Mouse (Mus musculus): ENCODE results near the gene Ptgs2. TPM values are rescaled to one million over a fixed set of nuclear protein-coding genes. Genes with fewer than 3 reads are reported as not detected.

Gene Ptgs2
- polyA plus RNA-seq, 1 experiment = 4.0 TPM

GRCm38 (mm10) chr1:150135350-150135749 is 35.5 kb downstream of the Ptgs2 start:
- Histone ChIP-seq H3K27ac (ENCODE audit: insufficient read depth, low read length) (no peak overlapping the region), H3K9ac (ENCODE audit: low read depth, poor library complexity, severe bottlenecking) (no peak overlapping the region), H3K4me1 (ENCODE audit: control insufficient read depth, insufficient read depth, low read length) (no peaks in the 10 kb centered on the region), H3K36me3 (ENCODE audit: control insufficient read depth, insufficient read depth, low read length, poor library complexity, severe bottlenecking) (no peaks in the 10 kb centered on the region), H3K9me3 (replicated peaks; ENCODE audit: control insufficient read depth, insufficient read depth, low read length, poor library complexity, severe bottlenecking) (no peaks in the 10 kb centered on the region), H3K4me3 (ENCODE audit: low read depth, low read length) (no peak overlapping the region), H3K27me3 (ENCODE audit: control insufficient read depth, insufficient read depth, low read length, poor library complexity, severe bottlenecking) (no peaks in the 10 kb centered on the region)
- no peak for TF ChIP-seq CTCF (IDR thresholded peaks at IDR 0.05; ENCODE audit: low read depth, low read length)
- TF ChIP-seq EP300 (IDR thresholded peaks at IDR 0.05; ENCODE audit: insufficient read depth, low read depth, low read length) = no peak
- no peak for TF ChIP-seq POLR2A (IDR thresholded peaks at IDR 0.05; ENCODE audit: insufficient read depth, low read length)

- Histone ChIP-seq H3K4me3 (ENCODE audit: low read depth, low read length) (no peak overlapping the region), H3K27me3 (ENCODE audit: control insufficient read depth, insufficient read depth, low read length, poor library complexity, severe bottlenecking) (no peaks in the 10 kb centered on the region), H3K9me3 (replicated peaks; ENCODE audit: control insufficient read depth, insufficient read depth, low read length, poor library complexity, severe bottlenecking) (no peaks in the 10 kb centered on the region), H3K4me1 (ENCODE audit: control insufficient read depth, insufficient read depth, low read length) (no peaks in the 10 kb centered on the region), H3K27ac (ENCODE audit: insufficient read depth, low read length) (no peak overlapping the region), H3K9ac (ENCODE audit: low read depth, poor library complexity, severe bottlenecking) (no peak overlapping the region), H3K36me3 (ENCODE audit: control insufficient read depth, insufficient read depth, low read length, poor library complexity, severe bottlenecking) (no peaks in the 10 kb centered on the region)
- TF ChIP-seq EP300 (IDR thresholded peaks at IDR 0.05; ENCODE audit: insufficient read depth, low read depth, low read length) = no peak
- TF ChIP-seq CTCF (IDR thresholded peaks at IDR 0.05; ENCODE audit: low read depth, low read length) = no peak
- TF ChIP-seq POLR2A (IDR thresholded peaks at IDR 0.05; ENCODE audit: insufficient read depth, low read length) = no peak
These were observed 39.9 kb downstream of the Ptgs2 start for GRCm38 (mm10) chr1:150139730-150140129.

GRCm38 (mm10) chr1:150141939-150142338 is 42.1 kb downstream of the Ptgs2 start:
- no peaks in the 10 kb centered on the region for H3K36me3 ChIP-seq (ENCODE audit: control insufficient read depth, insufficient read depth, low read length, poor library complexity, severe bottlenecking)
- TF ChIP-seq CTCF (IDR thresholded peaks at IDR 0.05; ENCODE audit: low read depth, low read length) (no peak), EP300 (IDR thresholded peaks at IDR 0.05; ENCODE audit: insufficient read depth, low read depth, low read length) (no peak)
- no peak overlapping the region for H3K9ac ChIP-seq (ENCODE audit: low read depth, poor library complexity, severe bottlenecking)
- no peaks in the 10 kb centered on the region for H3K9me3 ChIP-seq (replicated peaks; ENCODE audit: control insufficient read depth, insufficient read depth, low read length, poor library complexity, severe bottlenecking)
- no peaks in the 10 kb centered on the region for H3K27me3 ChIP-seq (ENCODE audit: control insufficient read depth, insufficient read depth, low read length, poor library complexity, severe bottlenecking)
- H3K4me3 ChIP-seq (ENCODE audit: low read depth, low read length) = no peak overlapping the region
- no peaks in the 10 kb centered on the region for H3K4me1 ChIP-seq (ENCODE audit: control insufficient read depth, insufficient read depth, low read length)
- no peak overlapping the region for H3K27ac ChIP-seq (ENCODE audit: insufficient read depth, low read length)

- Histone ChIP-seq H3K27ac (ENCODE audit: insufficient read depth, low read length) (no peak overlapping the region), H3K9me3 (replicated peaks; ENCODE audit: control insufficient read depth, insufficient read depth, low read length, poor library complexity, severe bottlenecking) (no peaks in the 10 kb centered on the region)
- TF ChIP-seq CTCF (IDR thresholded peaks at IDR 0.05; ENCODE audit: low read depth, low read length) (no peak), POLR2A (IDR thresholded peaks at IDR 0.05; ENCODE audit: insufficient read depth, low read length) (no peak), EP300 (IDR thresholded peaks at IDR 0.05; ENCODE audit: insufficient read depth, low read depth, low read length) (no peak)
These were observed 43.7 kb downstream of the Ptgs2 start for GRCm38 (mm10) chr1:150143578-150143977.

DNA sequence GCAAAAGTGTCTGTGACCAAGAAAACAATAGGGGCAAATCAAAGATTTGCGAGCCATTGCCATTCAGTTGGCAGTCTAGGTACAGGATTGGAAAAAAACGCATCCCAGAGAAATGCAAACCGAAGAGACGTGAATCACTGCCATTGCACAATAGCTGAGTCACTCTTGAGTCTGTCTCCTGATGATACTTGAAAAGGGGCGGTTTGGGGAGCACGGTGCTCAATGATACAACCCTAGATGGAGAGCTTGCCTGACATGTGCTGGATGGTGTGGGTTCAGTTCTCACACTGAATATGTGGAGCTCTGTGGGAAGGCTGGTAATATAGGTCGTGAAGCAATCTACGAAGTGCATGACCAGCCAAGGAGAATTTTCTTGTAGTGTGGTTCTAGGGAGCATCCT is 45.2 kb downstream of the Ptgs2 start:
- Histone ChIP-seq H3K4me3 (ENCODE audit: low read depth, low read length) (no peak overlapping the region), H3K27me3 (ENCODE audit: control insufficient read depth, insufficient read depth, low read length, poor library complexity, severe bottlenecking) (no peaks in the 10 kb centered on the region), H3K36me3 (ENCODE audit: control insufficient read depth, insufficient read depth, low read length, poor library complexity, severe bottlenecking) (no peaks in the 10 kb centered on the region), H3K9me3 (replicated peaks; ENCODE audit: control insufficient read depth, insufficient read depth, low read length, poor library complexity, severe bottlenecking) (no peaks in the 10 kb centered on the region), H3K9ac (ENCODE audit: low read depth, poor library complexity, severe bottlenecking) (no peak overlapping the region), H3K27ac (ENCODE audit: insufficient read depth, low read length) (no peak overlapping the region), H3K4me1 (ENCODE audit: control insufficient read depth, insufficient read depth, low read length) (no peaks in the 10 kb centered on the region)
- TF ChIP-seq CTCF (IDR thresholded peaks at IDR 0.05; ENCODE audit: low read depth, low read length) (no peak), POLR2A (IDR thresholded peaks at IDR 0.05; ENCODE audit: insufficient read depth, low read length) (no peak), EP300 (IDR thresholded peaks at IDR 0.05; ENCODE audit: insufficient read depth, low read depth, low read length) (no peak)

More at GRCm38 (mm10) chr1:150143578-150143977, 43.7 kb downstream of the Ptgs2 start:
- Histone ChIP-seq H3K36me3 (ENCODE audit: control insufficient read depth, insufficient read depth, low read length, poor library complexity, severe bottlenecking) (no peaks in the 10 kb centered on the region), H3K4me3 (ENCODE audit: low read depth, low read length) (no peak overlapping the region), H3K4me1 (ENCODE audit: control insufficient read depth, insufficient read depth, low read length) (no peaks in the 10 kb centered on the region), H3K27me3 (ENCODE audit: control insufficient read depth, insufficient read depth, low read length, poor library complexity, severe bottlenecking) (no peaks in the 10 kb centered on the region), H3K9ac (ENCODE audit: low read depth, poor library complexity, severe bottlenecking) (no peak overlapping the region)

- Histone ChIP-seq H3K4me1 (ENCODE audit: control insufficient read depth, insufficient read depth, low read length) (no peaks in the 10 kb centered on the region), H3K36me3 (ENCODE audit: control insufficient read depth, insufficient read depth, low read length, poor library complexity, severe bottlenecking) (no peaks in the 10 kb centered on the region), H3K4me3 (ENCODE audit: low read depth, low read length) (no peak overlapping the region), H3K27me3 (ENCODE audit: control insufficient read depth, insufficient read depth, low read length, poor library complexity, severe bottlenecking) (no peaks in the 10 kb centered on the region), H3K9ac (ENCODE audit: low read depth, poor library complexity, severe bottlenecking) (no peak overlapping the region), H3K9me3 (replicated peaks; ENCODE audit: control insufficient read depth, insufficient read depth, low read length, poor library complexity, severe bottlenecking) (no peaks in the 10 kb centered on the region), H3K27ac (ENCODE audit: insufficient read depth, low read length) (no peak overlapping the region)
- TF ChIP-seq EP300 (IDR thresholded peaks at IDR 0.05; ENCODE audit: insufficient read depth, low read depth, low read length) = no peak
- TF ChIP-seq CTCF (IDR thresholded peaks at IDR 0.05; ENCODE audit: low read depth, low read length) = no peak
- no peak for TF ChIP-seq POLR2A (IDR thresholded peaks at IDR 0.05; ENCODE audit: insufficient read depth, low read length)
These were observed 47.4 kb downstream of the Ptgs2 start for GRCm38 (mm10) chr1:150147272-150147671.

Measured in ES-Bruce4 (cell line).